Mouse (Mus musculus) lung, postnatal 0 days (tissue): ENCODE results near the gene Atg2a.

Experiments used
- CTCF ChIP-seq: IDR thresholded peaks from 2 replicates; pipeline ENCODE4 v1.5.1; 2016; ENCODE audit warnings: antibody characterized with exemption, mild to moderate bottlenecking
- EP300 ChIP-seq: IDR thresholded peaks from 2 replicates; pipeline ENCODE4 v1.6.1; 2016; ENCODE audit warnings: antibody characterized with exemption, mild to moderate bottlenecking, control low read depth

DNA sequence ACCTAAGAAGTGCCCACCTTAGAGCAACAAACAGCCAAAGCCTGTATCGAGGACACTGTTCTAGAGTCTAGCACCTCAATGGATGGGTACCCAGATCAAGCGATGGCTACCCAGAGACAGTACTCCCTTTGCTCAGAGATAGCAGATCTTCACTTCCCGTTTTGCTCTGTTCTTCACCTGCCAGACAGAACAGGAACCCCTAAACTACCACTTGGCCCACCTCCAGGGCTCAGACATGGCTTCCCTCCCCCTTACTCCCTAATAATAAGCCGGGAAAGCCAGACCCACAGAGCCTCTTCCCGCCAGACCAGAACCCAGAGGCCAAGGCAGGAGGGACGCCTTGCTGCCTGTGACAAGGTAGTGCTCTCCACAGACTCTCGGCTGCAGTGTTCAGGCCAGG is 4.6 kb upstream of the Atg2a start:
- TF ChIP-seq CTCF, result no peak
- TF ChIP-seq EP300, result no peak
